Mouse (Mus musculus): ENCODE results near the gene Marveld3. TPM values are rescaled to one million over a fixed set of nuclear protein-coding genes. Genes with fewer than 3 reads are reported as not detected.

Marveld3 gene
- polyA plus RNA-seq, 1 experiment from 2014 or later: 1.3 TPM

- DNase-seq (ENCODE audit: low spot score): no peak
- Histone ChIP-seq H3K27ac (ENCODE audit: low read depth, low read length) (no peak overlapping the region), H3K9me3 (replicated peaks; ENCODE audit: control insufficient read depth, low read length) (no peaks in the 10 kb centered on the region), H3K36me3 (ENCODE audit: control insufficient read depth, insufficient read depth, low read length) (peaks cover 22% of the 10 kb centered on the region), H3K9ac (ENCODE audit: low read length) (no peak overlapping the region), H3K4me2 (ENCODE audit: low read length) (no peak overlapping the region), H3K4me3 (ENCODE audit: low read depth, low read length) (no peak overlapping the region), H3K27me3 (replicated peaks; ENCODE audit: control insufficient read depth, insufficient read depth, low read length) (no peaks in the 10 kb centered on the region), H3K4me1 (ENCODE audit: control insufficient read depth, insufficient read depth, low read length) (peaks cover 3% of the 10 kb centered on the region; the same call in 1 of the 2 replicates)
- 63% methylated on average over 9 of the region's 9 CpGs for WGBS
- no peak for ATAC-seq
These were observed 16.8 kb downstream of the Marveld3 start for GRCm38 (mm10) chr8:109945153-109945632.

- Histone ChIP-seq H3K9me3 (replicated peaks; ENCODE audit: control insufficient read depth, low read length) (no peaks in the 10 kb centered on the region), H3K27me3 (replicated peaks; ENCODE audit: control insufficient read depth, insufficient read depth, low read length) (no peaks in the 10 kb centered on the region), H3K9ac (ENCODE audit: low read length) (no peak overlapping the region), H3K36me3 (ENCODE audit: control insufficient read depth, insufficient read depth, low read length) (peaks cover 42% of the 10 kb centered on the region), H3K4me3 (ENCODE audit: low read depth, low read length) (no peak overlapping the region), H3K27ac (ENCODE audit: low read depth, low read length) (no peak overlapping the region), H3K4me1 (ENCODE audit: control insufficient read depth, insufficient read depth, low read length) (no peaks in the 10 kb centered on the region; the same call in 1 of the 2 replicates), H3K4me2 (ENCODE audit: low read length) (no peak overlapping the region)
- no peak for DNase-seq (ENCODE audit: low spot score)
- 85% methylated on average over 2 of the region's 2 CpGs for whole genome bisulfite sequencing
- ATAC-seq: no peak
These were observed 20.2 kb downstream of the Marveld3 start for GRCm38 (mm10) chr8:109941606-109942360.

GRCm38 (mm10) chr8:109920406-109921390 is 41.3 kb downstream of the Marveld3 start:
- no peaks in the 10 kb centered on the region for H3K27me3 ChIP-seq (replicated peaks; ENCODE audit: control insufficient read depth, insufficient read depth, low read length)
- H3K4me1 ChIP-seq (ENCODE audit: control insufficient read depth, insufficient read depth, low read length): no peaks in the 10 kb centered on the region
- ATAC-seq (no peak), DNase-seq (ENCODE audit: low spot score) (peak; percentile 40)
- no peak overlapping the region for H3K27ac ChIP-seq (ENCODE audit: low read depth, low read length)
- H3K9ac ChIP-seq (ENCODE audit: low read length): no peak overlapping the region
- H3K9me3 ChIP-seq (replicated peaks; ENCODE audit: control insufficient read depth, low read length): no peaks in the 10 kb centered on the region
- WGBS: 78% methylated on average over 8 of the region's 8 CpGs
- H3K4me2 ChIP-seq (ENCODE audit: low read length): no peak overlapping the region
- peaks cover 38% of the 10 kb centered on the region for H3K36me3 ChIP-seq (ENCODE audit: control insufficient read depth, insufficient read depth, low read length)
- no peak overlapping the region for H3K4me3 ChIP-seq (ENCODE audit: low read depth, low read length)

GRCm38 (mm10) chr8:109917277-109917676 is 44.7 kb downstream of the Marveld3 start:
- Histone ChIP-seq H3K27me3 (replicated peaks; ENCODE audit: control insufficient read depth, insufficient read depth, low read length) (no peaks in the 10 kb centered on the region), H3K9ac (ENCODE audit: low read length) (no peak overlapping the region), H3K36me3 (ENCODE audit: control insufficient read depth, insufficient read depth, low read length) (peaks cover 51% of the 10 kb centered on the region), H3K9me3 (replicated peaks; ENCODE audit: control insufficient read depth, low read length) (no peaks in the 10 kb centered on the region), H3K4me1 (ENCODE audit: control insufficient read depth, insufficient read depth, low read length) (no peaks in the 10 kb centered on the region), H3K4me2 (ENCODE audit: low read length) (no peak overlapping the region), H3K4me3 (ENCODE audit: low read depth, low read length) (no peak overlapping the region), H3K27ac (ENCODE audit: low read depth, low read length) (no peak overlapping the region)
- WGBS: 48% methylated on average over 4 of the region's 4 CpGs
- DNase-seq (ENCODE audit: low spot score) (peak; percentile 45), ATAC-seq (no peak)

- Histone ChIP-seq H3K4me2 (ENCODE audit: low read length) (no peak overlapping the region), H3K36me3 (ENCODE audit: control insufficient read depth, insufficient read depth, low read length) (peaks cover 47% of the 10 kb centered on the region), H3K4me1 (ENCODE audit: control insufficient read depth, insufficient read depth, low read length) (no peaks in the 10 kb centered on the region), H3K9me3 (replicated peaks; ENCODE audit: control insufficient read depth, low read length) (no peaks in the 10 kb centered on the region), H3K27me3 (replicated peaks; ENCODE audit: control insufficient read depth, insufficient read depth, low read length) (no peaks in the 10 kb centered on the region), H3K4me3 (ENCODE audit: low read depth, low read length) (no peak overlapping the region), H3K9ac (ENCODE audit: low read length) (no peak overlapping the region), H3K27ac (ENCODE audit: low read depth, low read length) (no peak overlapping the region)
- WGBS: 87% methylated on average over 4 of the region's 4 CpGs
- DNase-seq (ENCODE audit: low spot score) (no peak), ATAC-seq (no peak)
These were observed 54.6 kb downstream of the Marveld3 start for GRCm38 (mm10) chr8:109907376-109907775.

GRCm38 (mm10) chr8:109906907-109907306 is 55.1 kb downstream of the Marveld3 start:
- Histone ChIP-seq H3K9ac (ENCODE audit: low read length) (no peak overlapping the region), H3K36me3 (ENCODE audit: control insufficient read depth, insufficient read depth, low read length) (peaks cover 42% of the 10 kb centered on the region), H3K27me3 (replicated peaks; ENCODE audit: control insufficient read depth, insufficient read depth, low read length) (no peaks in the 10 kb centered on the region), H3K4me3 (ENCODE audit: low read depth, low read length) (no peak overlapping the region), H3K4me1 (ENCODE audit: control insufficient read depth, insufficient read depth, low read length) (no peaks in the 10 kb centered on the region), H3K9me3 (replicated peaks; ENCODE audit: control insufficient read depth, low read length) (no peaks in the 10 kb centered on the region), H3K4me2 (ENCODE audit: low read length) (no peak overlapping the region), H3K27ac (ENCODE audit: low read depth, low read length) (no peak overlapping the region)
- WGBS: 90% methylated on average over 3 of the region's 3 CpGs
- peak; percentile 6 for DNase-seq (ENCODE audit: low spot score)
- no peak for ATAC-seq

- no peak overlapping the region for H3K4me2 ChIP-seq (ENCODE audit: low read length)
- no peaks in the 10 kb centered on the region for H3K9me3 ChIP-seq (replicated peaks; ENCODE audit: control insufficient read depth, low read length)
- H3K36me3 ChIP-seq (ENCODE audit: control insufficient read depth, insufficient read depth, low read length): peaks cover 28% of the 10 kb centered on the region
- no peaks in the 10 kb centered on the region for H3K4me1 ChIP-seq (ENCODE audit: control insufficient read depth, insufficient read depth, low read length)
- H3K27me3 ChIP-seq (replicated peaks; ENCODE audit: control insufficient read depth, insufficient read depth, low read length): no peaks in the 10 kb centered on the region
- ATAC-seq: no peak
- 96% methylated on average over 1 of the region's 1 CpGs for WGBS
- H3K27ac ChIP-seq (ENCODE audit: low read depth, low read length): no peak overlapping the region
- no peak overlapping the region for H3K4me3 ChIP-seq (ENCODE audit: low read depth, low read length)
- DNase-seq (ENCODE audit: low spot score): no peak
- no peak overlapping the region for H3K9ac ChIP-seq (ENCODE audit: low read length)
These were observed 56.9 kb downstream of the Marveld3 start for GRCm38 (mm10) chr8:109904928-109905668.

- Histone ChIP-seq H3K4me1 (ENCODE audit: control insufficient read depth, insufficient read depth, low read length) (no peaks in the 10 kb centered on the region), H3K4me3 (ENCODE audit: low read depth, low read length) (no peak overlapping the region), H3K4me2 (ENCODE audit: low read length) (no peak overlapping the region), H3K9ac (ENCODE audit: low read length) (no peak overlapping the region), H3K9me3 (replicated peaks; ENCODE audit: control insufficient read depth, low read length) (no peaks in the 10 kb centered on the region), H3K27me3 (replicated peaks; ENCODE audit: control insufficient read depth, insufficient read depth, low read length) (no peaks in the 10 kb centered on the region), H3K27ac (ENCODE audit: low read depth, low read length) (peak overlapping the region; percentile 52; the same call in 1 of the 2 replicates), H3K36me3 (ENCODE audit: control insufficient read depth, insufficient read depth, low read length) (peaks cover 17% of the 10 kb centered on the region)
- peak; percentile 63 for DNase-seq (ENCODE audit: low spot score)
- 78% methylated on average over 10 of the region's 10 CpGs for WGBS
- ATAC-seq: no peak
These were observed 58.0 kb downstream of the Marveld3 start for GRCm38 (mm10) chr8:109903909-109904469.
